Mouse (Mus musculus) cerebellum, postnatal 25 days (tissue): ENCODE measurements at regions not wholly inside any gene's neighbourhood (a gene's known extent, or its start where the extent isn't known, plus 50 kb on each side); places are given as distances from the start of the nearest gene placed in this dataset.

ENCODE experiments used
- DNase-seq, 2 experiments: peaks; one replicate each; pipeline ENCODE4 v3.0.0; 2021; ENCODE audit warnings: mixed read lengths in 2 of 2

DNA sequence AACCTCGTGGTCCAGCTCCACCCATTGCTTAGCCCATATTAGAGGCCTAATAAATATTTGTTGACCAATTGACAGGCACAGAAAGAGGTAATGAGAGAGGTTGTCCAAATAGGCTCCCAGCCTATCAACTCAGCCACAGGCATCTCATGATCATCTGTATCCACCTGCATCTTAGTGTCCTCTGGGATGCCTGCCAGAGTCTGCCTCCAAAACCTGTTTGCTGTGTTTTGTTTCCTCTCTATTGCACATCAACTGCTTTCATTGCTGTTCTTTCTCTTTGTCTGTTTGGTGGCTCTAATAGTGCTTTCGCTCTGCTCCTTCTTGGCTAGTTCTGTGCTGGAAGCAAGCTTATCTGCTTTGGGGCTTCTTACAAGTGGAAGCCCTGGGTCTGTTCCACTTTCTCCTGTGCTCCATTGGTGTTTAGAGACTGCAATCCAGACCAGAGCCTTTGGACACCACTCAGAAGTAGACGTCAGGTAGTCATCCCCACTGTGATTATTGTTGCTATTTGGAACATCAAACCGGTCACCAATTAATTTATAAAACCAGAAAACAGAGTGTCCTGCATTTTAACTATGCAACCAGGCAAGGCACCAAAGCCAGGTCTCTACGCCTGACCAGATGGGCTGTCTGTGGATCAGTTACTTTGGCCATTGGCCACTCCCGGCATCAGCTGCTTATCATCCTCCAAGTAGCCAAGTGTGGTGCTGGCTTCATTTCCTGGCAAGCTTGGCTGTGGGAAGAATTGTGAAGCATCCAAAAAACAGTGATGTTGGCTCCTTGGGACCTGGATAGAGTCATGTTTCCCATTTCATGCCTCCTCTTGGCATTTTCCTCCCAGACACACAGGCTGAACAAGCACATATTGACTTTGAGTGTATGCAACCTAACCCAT is 74.5 kb upstream of the Hs3st4 start:
- peak; percentile 86 to 89 for DNase-seq

GRCm38 (mm10) chr7:123921461-123921860 is 61.2 kb upstream of the Hs3st4 start:
- DNase-seq = peak; percentile 20 to 58

GRCm38 (mm10) chr7:123932486-123932885 is 50.2 kb upstream of the Hs3st4 start:
- DNase-seq = no peak
